Mouse (Mus musculus): ENCODE data around the gene Gpatch3. TPM values are rescaled to one million over a fixed set of nuclear protein-coding genes. Genes with fewer than 3 reads are reported as not detected.
A peak's percentile ranks its signal among the peaks of the same experiment; 100 is the strongest.

The Gpatch3 gene
- polyA plus RNA-seq, 1 experiment, result 6.3 TPM

DNA sequence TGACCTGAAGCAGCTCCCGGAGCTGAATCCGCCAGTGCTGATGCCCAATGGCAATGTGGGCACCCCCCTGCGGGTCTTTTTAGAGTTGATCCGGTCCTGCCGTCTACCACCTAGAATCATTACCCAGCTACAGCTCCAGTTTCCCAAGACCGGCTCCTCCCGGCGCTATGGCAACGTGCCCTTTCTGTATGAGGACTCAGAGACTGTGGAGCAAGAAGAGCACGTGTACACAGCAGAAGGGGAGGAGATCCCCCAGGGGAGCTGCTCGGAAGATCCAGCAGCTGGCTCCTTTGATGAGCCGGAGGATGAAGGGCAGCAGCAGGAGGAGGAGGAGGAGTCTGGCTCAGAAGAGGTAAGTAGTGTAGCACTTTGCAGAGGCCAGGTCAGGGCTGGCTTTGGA, 3.4 kb downstream of the Gpatch3 start:
- Histone ChIP-seq H3K4me1 (ENCODE audit: control insufficient read depth, insufficient read depth, low read length) (no peaks in the 10 kb centered on the region), H3K4me3 (ENCODE audit: insufficient read depth, low read length) (no peak overlapping the region)
- TF ChIP-seq CTCF (IDR thresholded peaks at IDR 0.05; ENCODE audit: extremely low read depth, insufficient read depth, low read length) (no peak), POLR2A (IDR thresholded peaks at IDR 0.05; ENCODE audit: extremely low read depth, insufficient read depth, low read length) (no peak)

DNA sequence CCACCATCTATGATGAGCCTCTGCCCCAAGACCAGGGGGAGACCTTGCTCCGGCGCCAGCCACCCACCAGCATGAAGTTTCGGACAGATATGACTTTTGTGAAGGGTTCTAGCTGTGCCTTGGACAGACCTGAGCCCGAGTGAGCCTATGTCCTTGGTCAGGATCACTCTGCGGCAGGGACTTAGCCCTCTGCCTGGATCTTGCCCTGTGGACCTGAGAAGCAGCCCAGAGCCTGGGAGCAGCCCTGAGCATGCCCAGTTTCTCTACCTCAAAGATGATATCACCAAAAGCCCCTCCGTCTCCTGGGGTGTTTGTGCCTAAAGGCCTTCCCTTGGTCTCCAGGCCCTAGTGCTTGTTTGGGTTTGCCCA, 9.1 kb downstream of the Gpatch3 start:
- H3K4me1 ChIP-seq (ENCODE audit: control insufficient read depth, insufficient read depth, low read length), result no peaks in the 10 kb centered on the region
- TF ChIP-seq POLR2A (IDR thresholded peaks at IDR 0.05; ENCODE audit: extremely low read depth, insufficient read depth, low read length) (no peak), CTCF (IDR thresholded peaks at IDR 0.05; ENCODE audit: extremely low read depth, insufficient read depth, low read length) (no peak)
- H3K27ac ChIP-seq (ENCODE audit: insufficient read depth, low read length), result peak overlapping the region; percentile 51
- peak overlapping the region; percentile 73 for H3K4me3 ChIP-seq (ENCODE audit: insufficient read depth, low read length)

More for the DNA sequence above, 3.4 kb downstream of the Gpatch3 start:
- no peak overlapping the region for H3K27ac ChIP-seq (ENCODE audit: insufficient read depth, low read length)

DNA sequence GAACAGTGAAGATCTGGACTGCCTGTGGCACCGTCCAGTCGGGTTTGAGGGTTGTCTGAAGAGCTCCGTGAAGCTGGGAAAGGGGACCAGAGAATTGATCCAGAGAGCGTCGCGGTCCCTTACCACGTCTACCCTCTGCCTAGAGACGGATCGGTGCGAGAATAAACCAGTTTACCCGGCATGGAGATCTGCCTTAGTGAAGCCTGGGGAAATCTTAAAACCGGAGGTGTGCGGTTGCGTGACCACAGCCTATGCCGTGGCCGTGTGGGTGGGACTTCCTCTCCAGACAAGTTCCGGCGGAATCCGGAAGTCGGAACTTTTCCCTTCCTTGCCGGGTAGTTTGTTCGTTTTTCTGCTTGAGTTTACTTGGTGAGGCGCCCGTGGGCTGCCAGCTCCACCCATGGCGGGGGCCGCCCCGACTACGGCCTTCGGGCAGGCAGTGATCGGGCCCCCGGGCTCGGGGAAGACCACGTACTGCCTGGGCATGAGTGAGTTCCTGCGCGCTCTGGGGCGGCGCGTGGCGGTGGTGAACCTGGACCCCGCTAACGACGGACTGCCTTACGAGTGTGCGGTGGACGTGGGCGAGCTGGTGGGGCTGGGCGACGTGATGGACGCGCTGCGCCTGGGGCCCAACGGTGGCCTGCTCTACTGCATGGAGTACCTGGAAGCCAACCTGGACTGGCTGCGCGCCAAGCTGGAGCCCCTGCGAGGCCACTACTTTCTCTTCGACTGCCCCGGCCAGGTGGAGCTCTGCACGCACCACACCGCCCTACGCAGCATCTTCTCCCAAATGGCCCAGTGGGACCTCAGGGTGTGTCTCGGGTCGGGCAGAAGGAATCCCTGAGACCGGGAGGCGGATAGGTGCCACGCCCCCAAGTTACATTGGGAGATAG, 9.8 kb downstream of the Gpatch3 start, which contains the start of gene Gpn2:
Gene Gpn2, plus strand, starts transcription at position 304 of the 893 bp plus-strand sequence.
- Histone ChIP-seq H3K4me1 (ENCODE audit: control insufficient read depth, insufficient read depth, low read length) (no peaks in the 10 kb centered on the region), H3K4me3 (ENCODE audit: insufficient read depth, low read length) (peak within 1 kb of the TSS; percentile 73), H3K27ac (ENCODE audit: insufficient read depth, low read length) (peak within 1 kb of the TSS; percentile 51)
- TF ChIP-seq POLR2A (IDR thresholded peaks at IDR 0.05; ENCODE audit: extremely low read depth, insufficient read depth, low read length) (peak; percentile 91), CTCF (IDR thresholded peaks at IDR 0.05; ENCODE audit: extremely low read depth, insufficient read depth, low read length) (no peak)

DNA sequence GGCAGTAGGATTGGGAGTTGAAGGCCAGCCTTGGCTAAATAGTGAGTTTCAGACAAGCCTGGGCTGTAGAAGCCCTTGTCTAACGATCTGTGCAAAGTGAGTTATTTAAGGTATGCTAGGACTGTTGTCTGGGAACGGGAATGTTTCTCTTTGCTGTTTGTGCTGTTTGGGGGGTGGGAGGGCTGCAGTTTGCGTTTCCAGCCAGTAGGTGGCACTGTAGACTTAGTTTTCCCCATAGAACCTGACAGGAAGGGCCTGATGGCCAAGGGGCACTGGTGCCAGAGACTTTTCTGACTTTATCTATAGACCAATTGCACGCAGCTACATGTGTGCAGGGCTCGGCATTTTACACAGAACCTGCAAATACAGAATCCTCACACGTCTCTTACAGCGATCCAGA, 18.0 kb downstream of the Gpatch3 start:
- no peak overlapping the region for H3K4me3 ChIP-seq (ENCODE audit: insufficient read depth, low read length)
- TF ChIP-seq POLR2A (IDR thresholded peaks at IDR 0.05; ENCODE audit: extremely low read depth, insufficient read depth, low read length), result no peak
- peak; percentile 97 for TF ChIP-seq CTCF (IDR thresholded peaks at IDR 0.05; ENCODE audit: extremely low read depth, insufficient read depth, low read length)
- no peak overlapping the region for H3K27ac ChIP-seq (ENCODE audit: insufficient read depth, low read length)
- H3K4me1 ChIP-seq (ENCODE audit: control insufficient read depth, insufficient read depth, low read length), result no peaks in the 10 kb centered on the region

DNA sequence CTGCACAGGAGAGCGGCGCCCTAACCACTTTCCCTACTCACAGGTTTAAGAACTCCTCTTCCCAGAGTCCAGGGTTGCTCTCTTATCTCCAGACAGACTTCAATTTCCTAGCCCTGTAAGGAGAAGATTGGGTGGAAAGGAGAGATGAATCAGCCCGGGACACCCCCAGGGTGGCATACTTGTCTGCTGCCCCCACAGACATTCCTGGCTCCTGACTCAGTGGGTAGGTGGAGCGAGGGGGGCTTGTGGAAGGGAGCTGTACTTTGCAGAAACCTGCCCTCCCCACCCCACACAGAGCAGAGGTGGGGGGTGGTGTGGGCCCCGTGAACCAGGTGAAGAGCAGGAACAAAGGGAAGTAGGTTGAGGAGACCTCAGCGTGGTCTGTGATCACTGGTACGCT, 21.0 kb downstream of the Gpatch3 start:
- no peak overlapping the region for H3K27ac ChIP-seq (ENCODE audit: insufficient read depth, low read length)
- peaks cover 2% of the 10 kb centered on the region; the same call in 1 of the 2 replicates for H3K4me1 ChIP-seq (ENCODE audit: control insufficient read depth, insufficient read depth, low read length)
- no peak for TF ChIP-seq POLR2A (IDR thresholded peaks at IDR 0.05; ENCODE audit: extremely low read depth, insufficient read depth, low read length)
- no peak for TF ChIP-seq CTCF (IDR thresholded peaks at IDR 0.05; ENCODE audit: extremely low read depth, insufficient read depth, low read length)
- H3K4me3 ChIP-seq (ENCODE audit: insufficient read depth, low read length), result no peak overlapping the region

- no peak overlapping the region for H3K27ac ChIP-seq (ENCODE audit: insufficient read depth, low read length)
- no peak overlapping the region for H3K4me3 ChIP-seq (ENCODE audit: insufficient read depth, low read length)
- peaks cover 2% of the 10 kb centered on the region; the same call in 1 of the 2 replicates for H3K4me1 ChIP-seq (ENCODE audit: control insufficient read depth, insufficient read depth, low read length)
- TF ChIP-seq POLR2A (IDR thresholded peaks at IDR 0.05; ENCODE audit: extremely low read depth, insufficient read depth, low read length) (no peak), CTCF (IDR thresholded peaks at IDR 0.05; ENCODE audit: extremely low read depth, insufficient read depth, low read length) (no peak)
These were observed 21.5 kb downstream of the Gpatch3 start for GRCm38 (mm10) chr4:133596084-133596483.

DNA sequence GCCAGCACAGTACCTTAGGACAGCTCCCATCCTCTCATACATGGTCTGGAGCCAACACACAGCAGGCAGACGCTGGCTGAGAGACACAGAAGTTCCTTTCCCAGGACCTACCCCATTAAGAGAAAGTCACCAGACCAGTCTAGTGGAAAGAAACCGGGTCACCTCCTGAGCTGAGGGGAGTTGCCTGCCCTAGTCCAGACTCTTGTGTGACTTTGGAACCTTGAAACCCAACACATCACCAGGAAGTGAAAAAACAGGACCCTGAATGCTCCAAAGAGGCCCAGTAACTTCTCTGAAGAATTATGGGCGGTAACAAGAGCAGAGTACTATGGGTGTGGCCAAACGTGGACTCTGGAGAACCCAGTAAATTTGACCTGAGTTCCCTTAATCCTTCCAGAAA, 24.1 kb downstream of the Gpatch3 start:
- no peak overlapping the region for H3K27ac ChIP-seq (ENCODE audit: insufficient read depth, low read length)
- no peak overlapping the region for H3K4me3 ChIP-seq (ENCODE audit: insufficient read depth, low read length)
- TF ChIP-seq CTCF (IDR thresholded peaks at IDR 0.05; ENCODE audit: extremely low read depth, insufficient read depth, low read length) (no peak), POLR2A (IDR thresholded peaks at IDR 0.05; ENCODE audit: extremely low read depth, insufficient read depth, low read length) (no peak)
- peaks cover 2% of the 10 kb centered on the region; the same call in 1 of the 2 replicates for H3K4me1 ChIP-seq (ENCODE audit: control insufficient read depth, insufficient read depth, low read length)

DNA sequence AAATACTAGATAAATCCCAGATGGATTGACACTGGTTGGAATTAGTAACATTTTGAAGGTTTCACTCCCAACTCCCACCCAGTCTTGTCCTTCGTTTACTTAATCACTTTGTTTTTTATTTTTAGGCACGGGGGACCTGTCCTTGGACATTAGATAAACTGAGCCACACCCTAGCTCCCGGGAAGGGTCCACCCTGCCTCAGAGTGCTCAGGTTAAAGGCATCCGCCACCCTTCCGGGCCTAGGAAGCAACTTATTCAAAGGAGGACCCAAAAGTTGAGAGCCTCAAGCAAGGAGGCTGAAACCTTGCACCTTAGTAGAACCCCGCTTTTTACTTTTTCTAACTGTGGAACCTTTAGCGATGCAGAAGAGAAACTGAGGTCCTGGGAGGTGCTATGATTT, 24.6 kb downstream of the Gpatch3 start:
- H3K27ac ChIP-seq (ENCODE audit: insufficient read depth, low read length), result no peak overlapping the region
- H3K4me3 ChIP-seq (ENCODE audit: insufficient read depth, low read length), result peak overlapping the region; percentile 29
- peaks cover 2% of the 10 kb centered on the region; the same call in 1 of the 2 replicates for H3K4me1 ChIP-seq (ENCODE audit: control insufficient read depth, insufficient read depth, low read length)
- no peak for TF ChIP-seq CTCF (IDR thresholded peaks at IDR 0.05; ENCODE audit: extremely low read depth, insufficient read depth, low read length)
- TF ChIP-seq POLR2A (IDR thresholded peaks at IDR 0.05; ENCODE audit: extremely low read depth, insufficient read depth, low read length), result no peak

- TF ChIP-seq CTCF (IDR thresholded peaks at IDR 0.05; ENCODE audit: extremely low read depth, insufficient read depth, low read length) (no peak), POLR2A (IDR thresholded peaks at IDR 0.05; ENCODE audit: extremely low read depth, insufficient read depth, low read length) (no peak)
- Histone ChIP-seq H3K27ac (ENCODE audit: insufficient read depth, low read length) (no peak overlapping the region), H3K4me1 (ENCODE audit: control insufficient read depth, insufficient read depth, low read length) (peaks cover 2% of the 10 kb centered on the region; the same call in 1 of the 2 replicates), H3K4me3 (ENCODE audit: insufficient read depth, low read length) (peak overlapping the region; percentile 29)
These were observed 25.1 kb downstream of the Gpatch3 start for GRCm38 (mm10) chr4:133599571-133600073.

All from cortical plate, adult 2 months (tissue).